Mouse (Mus musculus) neural tube, embryonic 13.5 days (tissue): ENCODE measurements around the gene Mcm2. TPM values are rescaled to one million over a fixed set of nuclear protein-coding genes. Genes with fewer than 3 reads are reported as not detected.

Source experiments
- ATAC-seq: fragments of 200-750 bp; cut with Nextera tagmentation; 2 replicates; pipeline ENCODE4 v1.8.0; 2017; ENCODE audit warnings: low read depth, mild to moderate bottlenecking, moderate TSS enrichment, moderate library complexity
- H3K27ac ChIP-seq: fragments of 300-500 bp; sonication (generic); replicated peaks from 2 replicates; pipeline ENCODE4 v1.5.1; 2015; ENCODE audit warnings: moderate library complexity, mild to moderate bottlenecking, inconsistent platforms
- H3K27me3 ChIP-seq: fragments of 300-500 bp; sonication (generic); 2 replicates; pipeline ENCODE4 v1.6.1; 2015; ENCODE audit warnings: mild to moderate bottlenecking, inconsistent platforms
- H3K36me3 ChIP-seq: fragments of 300-500 bp; sonication (generic); 2 replicates; pipeline ENCODE4 v1.6.1; 2015; ENCODE audit warnings: mild to moderate bottlenecking, inconsistent platforms
- H3K4me1 ChIP-seq: fragments of 300-500 bp; sonication (generic); replicated peaks from 2 replicates; pipeline ENCODE4 v1.6.1; 2015; ENCODE audit warnings: inconsistent platforms
- H3K4me2 ChIP-seq: fragments of 300-500 bp; sonication (generic); 2 replicates; pipeline ENCODE4 v1.6.1; 2015; ENCODE audit warnings: inconsistent platforms, mild to moderate bottlenecking, moderate library complexity
- H3K4me3 ChIP-seq: fragments of 300-500 bp; sonication (generic); 2 replicates; pipeline ENCODE4 v1.5.1; 2015; ENCODE audit warnings: mild to moderate bottlenecking, inconsistent platforms
- H3K9ac ChIP-seq: fragments of 300-500 bp; sonication (generic); 2 replicates; pipeline ENCODE4 v1.6.1; 2015; ENCODE audit warnings: moderate library complexity, mild to moderate bottlenecking, inconsistent platforms
- H3K9me3 ChIP-seq: fragments of 300-500 bp; sonication (generic); 2 replicates; pipeline ENCODE4 v1.6.1; 2016; ENCODE audit warnings: inconsistent platforms
- WGBS: fragments of 180-500 bp; shearing (Covaris S2); methylation state at CpG from one replicate; pipeline ENCODE4 v1.1.7; 2015; 5-methylcytosine and 5-hydroxymethylcytosine counted together
- polyA plus RNA-seq: library from polyadenylated mRNA; unstranded; fragments of >200 nt; fragmentation: Nextera tagmentation; extraction: Ambion mirVana; gene quantifications from 2 replicates; pipeline ENCODE4 v1.2.1, GENCODE M21; 2015

The Mcm2 gene
- 33.5 and 40.5 TPM in 2 replicates for polyA plus RNA-seq

GRCm38 (mm10) chr6:88898534-88899048, at the start of gene Mcm2:
TSS of gene Mcm2 (minus strand) at chr6:88898780.
- Histone ChIP-seq H3K27ac (peak within 1 kb of the TSS; percentile 53), H3K36me3 (peaks cover 7% of the 10 kb centered on the region; the same call in 1 of the 2 replicates), H3K9ac (peak within 1 kb of the TSS; percentile 70), H3K9me3 (no peaks in the 10 kb centered on the region), H3K4me2 (peak within 1 kb of the TSS; percentile 65), H3K27me3 (no peaks in the 10 kb centered on the region), H3K4me1 (peaks cover 44% of the 10 kb centered on the region), H3K4me3 (peak within 1 kb of the TSS; percentile 49)
- peak; percentile 64 for ATAC-seq
- whole genome bisulfite sequencing: under 1% methylated on average over 33 of the region's 33 CpGs

GRCm38 (mm10) chr6:88947771-88948170, 49.2 kb upstream of the Mcm2 start:
- Histone ChIP-seq H3K36me3 (no peaks in the 10 kb centered on the region), H3K4me3 (no peak overlapping the region), H3K4me1 (peaks cover 7% of the 10 kb centered on the region), H3K9ac (no peak overlapping the region), H3K9me3 (no peaks in the 10 kb centered on the region), H3K27ac (no peak overlapping the region), H3K27me3 (no peaks in the 10 kb centered on the region), H3K4me2 (no peak overlapping the region)
- ATAC-seq: no peak

DNA sequence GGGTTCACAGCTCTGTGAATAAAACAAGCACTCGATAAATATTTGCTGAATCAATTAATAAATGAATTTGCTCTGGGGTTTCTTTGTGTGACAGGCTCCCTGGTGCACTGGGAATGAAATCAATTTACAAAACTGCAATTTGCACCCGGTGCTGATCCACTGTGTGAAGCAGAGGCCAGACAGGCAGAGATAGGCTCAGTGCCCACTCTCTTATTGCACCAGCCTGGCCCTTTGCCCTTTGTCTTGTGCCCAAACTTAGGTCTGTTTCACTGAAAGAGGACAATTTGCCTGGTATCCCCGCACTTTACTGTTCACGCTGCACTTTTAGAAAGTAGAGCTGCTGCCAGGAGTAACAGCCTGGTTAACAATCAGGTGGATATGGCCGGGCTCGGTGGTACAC, 47.9 kb upstream of the Mcm2 start:
- Histone ChIP-seq H3K4me3 (no peak overlapping the region), H3K27me3 (no peaks in the 10 kb centered on the region), H3K36me3 (no peaks in the 10 kb centered on the region), H3K9me3 (no peaks in the 10 kb centered on the region), H3K27ac (no peak overlapping the region), H3K9ac (no peak overlapping the region), H3K4me1 (peaks cover 21% of the 10 kb centered on the region), H3K4me2 (no peak overlapping the region)
- 81% methylated on average over 6 of the region's 6 CpGs for WGBS
- ATAC-seq: no peak

DNA sequence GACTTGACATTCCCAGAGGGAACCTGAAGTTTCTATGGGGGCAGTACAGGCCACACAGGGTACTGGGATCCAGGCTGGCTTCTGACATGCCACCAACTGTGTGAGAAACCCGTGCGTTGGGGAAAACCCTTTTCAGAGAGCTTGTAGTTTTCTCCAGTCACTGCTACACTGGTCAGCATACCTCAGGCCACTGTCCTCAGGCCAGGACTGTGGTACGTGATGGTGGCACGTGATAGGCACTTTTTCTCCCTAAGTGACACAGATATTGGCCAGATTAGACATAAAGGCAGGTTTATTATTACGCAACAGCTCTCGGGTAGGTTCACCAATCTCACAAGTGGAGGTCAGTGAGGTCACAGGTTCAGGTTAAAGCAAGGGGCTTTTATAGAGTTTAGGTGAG, 45.1 kb upstream of the Mcm2 start:
- Histone ChIP-seq H3K27me3 (no peaks in the 10 kb centered on the region), H3K27ac (no peak overlapping the region), H3K4me2 (no peak overlapping the region), H3K9me3 (no peaks in the 10 kb centered on the region), H3K4me3 (no peak overlapping the region), H3K4me1 (peaks cover 48% of the 10 kb centered on the region), H3K36me3 (no peaks in the 10 kb centered on the region), H3K9ac (no peak overlapping the region)
- no peak; the same call in 1 of the 2 replicates for ATAC-seq
- WGBS: 75% methylated on average over 6 of the region's 6 CpGs

GRCm38 (mm10) chr6:88942595-88942994, 44.0 kb upstream of the Mcm2 start:
- peak overlapping the region; percentile 33 for H3K4me2 ChIP-seq
- H3K4me3 ChIP-seq: no peak overlapping the region
- H3K9ac ChIP-seq: 0 out of 2 replicates have a peak overlapping the region, but pooled peaks have one; percentile 38
- 15% methylated on average over 8 of the region's 8 CpGs for WGBS
- peak overlapping the region; percentile 84 for H3K27ac ChIP-seq
- ATAC-seq: peak; percentile 86
- no peaks in the 10 kb centered on the region for H3K36me3 ChIP-seq
- no peaks in the 10 kb centered on the region for H3K27me3 ChIP-seq
- H3K4me1 ChIP-seq: peaks cover 59% of the 10 kb centered on the region
- H3K9me3 ChIP-seq: no peaks in the 10 kb centered on the region

DNA sequence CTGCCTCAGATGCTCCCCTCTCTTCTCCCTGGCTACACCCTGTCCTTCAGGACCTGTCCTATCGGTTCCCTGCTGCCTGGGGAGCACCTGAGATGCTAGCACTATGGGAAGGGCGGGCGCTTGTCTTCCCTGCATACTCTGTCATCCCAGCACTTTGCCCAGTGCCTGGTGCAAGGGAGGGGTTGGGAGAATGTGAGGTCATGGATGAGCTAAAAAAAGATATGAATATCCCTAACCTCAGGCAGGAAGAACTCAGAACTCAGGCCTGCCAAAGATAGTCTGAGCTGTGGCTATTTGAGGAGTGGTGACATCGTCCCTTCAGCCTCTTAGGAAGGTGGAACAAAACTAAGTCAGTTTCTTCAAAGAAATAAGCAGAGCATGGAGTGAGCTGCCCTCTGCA, 43.0 kb upstream of the Mcm2 start:
- Histone ChIP-seq H3K36me3 (no peaks in the 10 kb centered on the region), H3K4me2 (no peak overlapping the region), H3K9ac (no peak overlapping the region), H3K27me3 (no peaks in the 10 kb centered on the region), H3K4me3 (no peak overlapping the region), H3K4me1 (peaks cover 69% of the 10 kb centered on the region), H3K27ac (peak overlapping the region; percentile 84), H3K9me3 (no peaks in the 10 kb centered on the region)
- no peak for ATAC-seq
- WGBS: 74% methylated on average over 4 of the region's 4 CpGs

- WGBS: 77% methylated on average over 9 of the region's 9 CpGs
- Histone ChIP-seq H3K27ac (no peak overlapping the region), H3K4me3 (no peak overlapping the region), H3K4me1 (peaks cover 80% of the 10 kb centered on the region), H3K27me3 (no peaks in the 10 kb centered on the region), H3K9me3 (no peaks in the 10 kb centered on the region), H3K36me3 (no peaks in the 10 kb centered on the region), H3K4me2 (no peak overlapping the region), H3K9ac (no peak overlapping the region)
- ATAC-seq: no peak
These were observed 41.7 kb upstream of the Mcm2 start for GRCm38 (mm10) chr6:88940090-88940916.

DNA sequence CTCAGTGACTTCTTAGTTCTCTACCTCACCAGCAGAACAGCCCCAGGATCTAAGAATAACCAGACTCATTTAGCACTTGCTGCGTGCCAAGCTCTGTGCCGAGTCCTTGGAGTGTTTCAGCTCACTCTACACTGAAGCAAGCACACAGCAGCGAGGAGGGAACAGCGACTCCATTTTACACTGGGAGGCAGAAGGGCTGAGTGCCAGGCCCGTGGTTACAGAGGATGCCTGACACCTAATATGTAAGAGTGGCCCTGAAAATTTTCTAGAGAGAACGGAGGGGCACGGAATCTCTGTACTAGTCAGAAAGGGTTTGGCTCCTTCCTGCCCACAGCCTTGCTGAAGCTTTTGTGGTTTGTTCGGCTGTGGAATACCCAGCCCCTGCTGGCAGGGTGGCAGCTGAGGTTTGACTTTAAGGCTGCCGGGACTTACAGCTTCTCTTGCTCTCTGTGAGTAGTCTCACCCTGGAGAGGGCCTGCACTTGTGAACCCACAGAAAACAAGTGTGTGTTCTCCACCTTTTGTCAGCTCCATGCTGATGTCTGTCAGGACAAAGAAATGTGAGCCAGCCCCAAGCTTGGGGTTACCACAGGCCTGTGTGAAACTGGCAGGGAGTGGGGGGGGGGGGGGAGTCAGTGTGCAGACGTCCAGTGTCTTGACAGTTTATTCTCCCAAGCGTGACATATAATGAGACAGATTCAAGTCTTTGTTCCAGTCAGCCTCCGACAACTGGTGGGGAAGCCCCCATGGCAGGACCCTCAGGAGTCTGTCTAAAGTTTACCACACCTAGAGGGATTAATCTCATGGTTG, 40.9 kb upstream of the Mcm2 start:
- WGBS: 38% methylated on average over 12 of the region's 12 CpGs
- Histone ChIP-seq H3K9me3 (no peaks in the 10 kb centered on the region), H3K27me3 (no peaks in the 10 kb centered on the region), H3K4me2 (no peak overlapping the region), H3K4me3 (no peak overlapping the region), H3K4me1 (peaks cover 88% of the 10 kb centered on the region), H3K27ac (peak overlapping the region; percentile 81), H3K9ac (no peak overlapping the region; the same call in 1 of the 2 replicates), H3K36me3 (no peaks in the 10 kb centered on the region)
- no peak for ATAC-seq

DNA sequence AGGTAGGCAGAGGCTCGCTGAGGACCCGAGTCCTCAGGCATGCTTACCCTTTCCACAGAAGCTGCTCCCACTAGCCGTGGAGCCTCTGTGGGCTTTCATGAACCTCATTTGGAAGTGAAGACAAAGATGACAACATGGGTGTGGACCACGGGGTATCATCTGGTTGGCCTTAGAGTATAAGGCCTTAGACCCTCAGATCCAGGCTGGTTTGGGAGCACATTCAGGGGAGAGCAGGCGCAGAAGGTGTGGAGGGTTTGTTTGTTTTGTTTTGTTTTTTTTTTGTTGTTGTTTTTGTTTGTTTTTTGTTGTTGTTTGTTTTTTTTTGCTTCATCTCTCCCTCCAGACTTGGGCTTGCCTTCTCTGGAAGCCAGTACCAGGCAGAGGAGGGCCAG, 40.1 kb upstream of the Mcm2 start:
- H3K4me3 ChIP-seq: no peak overlapping the region
- H3K27me3 ChIP-seq: no peaks in the 10 kb centered on the region
- H3K27ac ChIP-seq: peak overlapping the region; percentile 81
- peak overlapping the region; percentile 39; the same call in 1 of the 2 replicates for H3K9ac ChIP-seq
- no peaks in the 10 kb centered on the region for H3K9me3 ChIP-seq
- 52% methylated on average over 5 of the region's 5 CpGs for WGBS
- H3K4me2 ChIP-seq: no peak overlapping the region
- ATAC-seq: no peak
- peaks cover 96% of the 10 kb centered on the region for H3K4me1 ChIP-seq
- no peaks in the 10 kb centered on the region for H3K36me3 ChIP-seq

GRCm38 (mm10) chr6:88937971-88938663, 39.5 kb upstream of the Mcm2 start:
- H3K36me3 ChIP-seq: no peaks in the 10 kb centered on the region
- H3K4me3 ChIP-seq: no peak overlapping the region
- peaks cover 4% of the 10 kb centered on the region; the same call in 1 of the 2 replicates for H3K27me3 ChIP-seq
- 13% methylated on average over 4 of the region's 4 CpGs for WGBS
- peak overlapping the region; percentile 39 for H3K9ac ChIP-seq
- peak; percentile 54 for ATAC-seq
- peaks cover 93% of the 10 kb centered on the region for H3K4me1 ChIP-seq
- no peaks in the 10 kb centered on the region for H3K9me3 ChIP-seq
- no peak overlapping the region for H3K4me2 ChIP-seq
- peak overlapping the region; percentile 81 for H3K27ac ChIP-seq

- no peak overlapping the region for H3K4me3 ChIP-seq
- no peaks in the 10 kb centered on the region for H3K9me3 ChIP-seq
- H3K9ac ChIP-seq: no peak overlapping the region
- H3K27me3 ChIP-seq: peaks cover 4% of the 10 kb centered on the region
- no peak overlapping the region for H3K4me2 ChIP-seq
- H3K36me3 ChIP-seq: no peaks in the 10 kb centered on the region
- 30% methylated on average over 4 of the region's 4 CpGs for WGBS
- no peak for ATAC-seq
- H3K27ac ChIP-seq: 0 out of 2 replicates have a peak overlapping the region, but pooled peaks have one; percentile 81
- H3K4me1 ChIP-seq: peaks cover 86% of the 10 kb centered on the region
These were observed 38.6 kb upstream of the Mcm2 start for GRCm38 (mm10) chr6:88937214-88937549.
